In genomic region chr15:99796735-99797134, GRCm38 (mm10) we compare ENCODE assay signal across 17 mouse cellular contexts. TPM values are rescaled to one million over a fixed set of nuclear protein-coding genes. Genes with fewer than 3 reads are reported as not detected.
DNase-seq lines count a peak whose midpoint lies in the region; ATAC-seq and TF ChIP-seq lines count a peak whose summit lies in the region.
"Had no signal": no experiment of that assay in that cellular context is flagged by ENCODE, and none has a peak within 500 bp of the region (broad histone marks: within the 10 kb centered on the region; RNA-seq: fewer than 3 reads in every experiment).

No protein-coding gene starts in this region.

- H3K9me3 ChIP-seq in embryonic facial prominence, embryonic 14.5 days (ENCODE audit: control insufficient read depth, low read length) = no peaks in the 10 kb centered on the region
- H3K9me3 ChIP-seq in embryonic facial prominence, embryonic 10.5 days = no peaks in the 10 kb centered on the region
- no peaks in the 10 kb centered on the region for H3K9me3 ChIP-seq in kidney, embryonic 16.5 days (ENCODE audit: low read length)
- H3K9me3 ChIP-seq in hindbrain, postnatal 0 days (ENCODE audit: low read length) = no peaks in the 10 kb centered on the region
- H3K9me3 ChIP-seq: G1E; intestine, embryonic 15.5 days; neural tube, embryonic 12.5 days had no signal

- no peak overlapping the region for H3K27ac ChIP-seq in embryonic facial prominence, embryonic 14.5 days (replicated peaks; ENCODE audit: low read depth, low read length)
- H3K27ac ChIP-seq in embryonic facial prominence, embryonic 10.5 days (replicated peaks) = no peak overlapping the region
- H3K27ac ChIP-seq in kidney, embryonic 16.5 days (ENCODE audit: low read length) = no peak overlapping the region
- peak overlapping the region; percentile 48; the same call in 1 of the 2 replicates for H3K27ac ChIP-seq in hindbrain, postnatal 0 days
- no peak overlapping the region for H3K27ac ChIP-seq in cerebellum, adult 2 months (ENCODE audit: insufficient read depth, low read length)
- H3K27ac ChIP-seq: intestine, embryonic 15.5 days; neural tube, embryonic 12.5 days had no signal

- ATAC-seq in embryonic facial prominence, embryonic 14.5 days (ENCODE audit: low read depth) = peak; percentile 38; the same call in 1 of the 2 replicates
- ATAC-seq in kidney, embryonic 16.5 days (ENCODE audit: low FRiP score, low TSS enrichment) = no peak
- peak; percentile 59; the same call in 1 of the 2 replicates for ATAC-seq in hindbrain, postnatal 0 days
- ATAC-seq: CD4-positive, CD25-positive, alpha-beta regulatory T cell, adult 4 months; intestine, embryonic 15.5 days had no signal

- H3K27me3 ChIP-seq in embryonic facial prominence, embryonic 14.5 days (replicated peaks; ENCODE audit: control insufficient read depth, insufficient read depth, low read length) = no peaks in the 10 kb centered on the region
- no peaks in the 10 kb centered on the region for H3K27me3 ChIP-seq in embryonic facial prominence, embryonic 10.5 days (replicated peaks; ENCODE audit: low read depth, poor library complexity, severe bottlenecking)
- no peaks in the 10 kb centered on the region for H3K27me3 ChIP-seq in kidney, embryonic 16.5 days (ENCODE audit: insufficient read depth, low read length)
- H3K27me3 ChIP-seq in hindbrain, postnatal 0 days (ENCODE audit: insufficient read depth, low read length) = no peaks in the 10 kb centered on the region
- H3K27me3 ChIP-seq in cerebellum, adult 2 months (ENCODE audit: control insufficient read depth, insufficient read depth, low read length) = no peaks in the 10 kb centered on the region
- H3K27me3 ChIP-seq: intestine, embryonic 15.5 days; neural tube, embryonic 12.5 days had no signal

- H3K4me3 ChIP-seq in embryonic facial prominence, embryonic 14.5 days (ENCODE audit: low read depth, low read length) = no peak overlapping the region
- H3K4me3 ChIP-seq in embryonic facial prominence, embryonic 10.5 days = no peak overlapping the region
- no peak overlapping the region for H3K4me3 ChIP-seq in kidney, embryonic 16.5 days (ENCODE audit: low read length)
- H3K4me3 ChIP-seq in hindbrain, postnatal 0 days (ENCODE audit: low read length) = no peak overlapping the region
- H3K4me3 ChIP-seq in cerebellum, adult 2 months (replicated peaks; ENCODE audit: insufficient read depth, low read depth, low read length) = no peak overlapping the region
- H3K4me3 ChIP-seq: intestine, embryonic 15.5 days; neural tube, embryonic 12.5 days had no signal

- no peak overlapping the region for H3K4me2 ChIP-seq in embryonic facial prominence, embryonic 14.5 days (ENCODE audit: low read depth, low read length)
- H3K4me2 ChIP-seq in kidney, embryonic 16.5 days (replicated peaks; ENCODE audit: low read depth, low read length) = no peak overlapping the region
- no peak overlapping the region for H3K4me2 ChIP-seq in hindbrain, postnatal 0 days (ENCODE audit: low read depth, low read length)
- H3K4me2 ChIP-seq: heart, embryonic 11.5 days; intestine, embryonic 15.5 days; neural tube, embryonic 12.5 days had no signal

- H3K4me1 ChIP-seq in embryonic facial prominence, embryonic 14.5 days (ENCODE audit: control insufficient read depth, insufficient read depth, low read length) = peaks cover 11% of the 10 kb centered on the region; the same call in 1 of the 2 replicates
- H3K4me1 ChIP-seq in embryonic facial prominence, embryonic 10.5 days = peaks cover 29% of the 10 kb centered on the region
- H3K4me1 ChIP-seq in kidney, embryonic 16.5 days (ENCODE audit: insufficient read depth, low read length) = no peaks in the 10 kb centered on the region
- H3K4me1 ChIP-seq in hindbrain, postnatal 0 days (ENCODE audit: insufficient read depth, low read length) = no peaks in the 10 kb centered on the region
- H3K4me1 ChIP-seq in cerebellum, adult 2 months (ENCODE audit: control insufficient read depth, insufficient read depth, low read length) = peaks cover 4% of the 10 kb centered on the region; the same call in 1 of the 2 replicates
- H3K4me1 ChIP-seq: intestine, embryonic 15.5 days; neural tube, embryonic 12.5 days had no signal

- no peak for TF ChIP-seq CTCF in hindbrain, postnatal 0 days (IDR thresholded peaks at IDR 0.05; ENCODE audit: low read depth)
- TF ChIP-seq CTCF in cerebellum, adult 2 months (IDR thresholded peaks at IDR 0.05; ENCODE audit: borderline replicate concordance, insufficient read depth, low read depth, low read length) = no peak

- TF ChIP-seq POLR2A in cerebellum, adult 2 months (IDR thresholded peaks at IDR 0.05; ENCODE audit: borderline replicate concordance, insufficient read depth, low read length) = no peak

- 77% methylated on average over 9 of the region's 9 CpGs for WGBS in embryonic facial prominence, embryonic 14.5 days
- WGBS in embryonic facial prominence, embryonic 10.5 days = 89% methylated on average over 9 of the region's 9 CpGs
- WGBS in kidney, embryonic 16.5 days = 67% methylated on average over 9 of the region's 9 CpGs
- whole genome bisulfite sequencing in hindbrain, postnatal 0 days = 60% methylated on average over 9 of the region's 9 CpGs
- 69% methylated on average over 9 of the region's 9 CpGs for WGBS in cerebellum, adult 2 months

- no peak overlapping the region for H3K9ac ChIP-seq in embryonic facial prominence, embryonic 14.5 days (ENCODE audit: low read depth, low read length)
- no peak overlapping the region for H3K9ac ChIP-seq in kidney, embryonic 16.5 days (replicated peaks; ENCODE audit: low read length)
- H3K9ac ChIP-seq in hindbrain, postnatal 0 days (replicated peaks; ENCODE audit: low read length) = no peak overlapping the region
- H3K9ac ChIP-seq: intestine, embryonic 15.5 days; neural tube, embryonic 12.5 days had no signal

- peaks cover 91% of the 10 kb centered on the region for H3K36me3 ChIP-seq in embryonic facial prominence, embryonic 14.5 days (ENCODE audit: control insufficient read depth, insufficient read depth, low read length)
- peaks cover 91% of the 10 kb centered on the region for H3K36me3 ChIP-seq in embryonic facial prominence, embryonic 10.5 days (replicated peaks)
- peaks cover 28% of the 10 kb centered on the region for H3K36me3 ChIP-seq in kidney, embryonic 16.5 days (ENCODE audit: insufficient read depth, low read length)
- H3K36me3 ChIP-seq in hindbrain, postnatal 0 days (ENCODE audit: insufficient read depth, low read length) = no peaks in the 10 kb centered on the region
- H3K36me3 ChIP-seq: G1E had no signal

- peak; percentile 76 for DNase-seq in embryonic facial prominence, embryonic 14.5 days (ENCODE audit: low spot score)
- no peak for DNase-seq in embryonic facial prominence, embryonic 10.5 days (ENCODE audit: low spot score)
- peak; percentile 37 for DNase-seq in kidney, postnatal 10 days
- DNase-seq in brain, adult 2 months (ENCODE audit: low read depth, low spot score) = peak; percentile 37
- DNase-seq in hindbrain, postnatal 0 days (ENCODE audit: low spot score) = peak; percentile 42
- no peak for DNase-seq in lung, postnatal 25 days (ENCODE audit: low spot score)
- no peak for DNase-seq in cerebellum, adult 2 months
- DNase-seq: adrenal gland, postnatal 36 days; layer of hippocampus, adult 9-11 months; liver; lung, adult 18-20 months had no signal

RNA-seq across cellular contexts. Expression of gene Cers5, which starts 24.1 kb away (rescaled TPM):
- 70.3 and 81.1 TPM in 2 replicates for polyA plus RNA-seq in embryonic facial prominence, embryonic 14.5 days (2014; fragmentation: Nextera tagmentation; extraction: Ambion mirVana)
- 60.2 and 63.8 TPM in 2 replicates for polyA plus RNA-seq in embryonic facial prominence, embryonic 10.5 days (2016; fragmentation: Nextera tagmentation; extraction: Ambion mirVana)
- 86.2 and 87.2 TPM in 2 replicates for polyA plus RNA-seq in kidney, embryonic 16.5 days (2015; fragmentation: Nextera tagmentation; extraction: Ambion mirVana)
- 92.8 and 105 TPM in 2 replicates for total RNA-seq in hindbrain, postnatal 0 days (2014; rRNA removed)
- polyA plus RNA-seq in hindbrain, postnatal 0 days (2015; fragmentation: Nextera tagmentation; extraction: Ambion mirVana) = 73.0 and 73.9 TPM in 2 replicates
- polyA plus RNA-seq in cerebellum, adult 2 months (2012; rRNA removed) = 40.2 and 45.5 TPM in 2 replicates

Comparison
In these comparisons a context has a peak if more than half of its experiments do, and no peak if none do; other contexts are left out.
1. DNase-seq: peak in embryonic facial prominence, embryonic 14.5 days (single experiment), kidney, postnatal 10 days (single experiment), brain, adult 2 months (single experiment) and hindbrain, postnatal 0 days (single experiment); none in embryonic facial prominence, embryonic 10.5 days (single experiment), lung, postnatal 25 days (single experiment) and cerebellum, adult 2 months (0 of 2).